Mouse (Mus musculus): ENCODE measurements around the gene Srrt. TPM values are rescaled to one million over a fixed set of nuclear protein-coding genes. Genes with fewer than 3 reads are reported as not detected.

Gene Srrt
- total RNA-seq, 4 experiments from 2014 or later, result 220 to 278 (median 242) TPM

- no peak for DNase-seq (ENCODE audit: low spot score in 2 of 2)
Measured at GRCm38 (mm10) chr5:137268131-137268910, 39.2 kb downstream of the Srrt start.

DNA sequence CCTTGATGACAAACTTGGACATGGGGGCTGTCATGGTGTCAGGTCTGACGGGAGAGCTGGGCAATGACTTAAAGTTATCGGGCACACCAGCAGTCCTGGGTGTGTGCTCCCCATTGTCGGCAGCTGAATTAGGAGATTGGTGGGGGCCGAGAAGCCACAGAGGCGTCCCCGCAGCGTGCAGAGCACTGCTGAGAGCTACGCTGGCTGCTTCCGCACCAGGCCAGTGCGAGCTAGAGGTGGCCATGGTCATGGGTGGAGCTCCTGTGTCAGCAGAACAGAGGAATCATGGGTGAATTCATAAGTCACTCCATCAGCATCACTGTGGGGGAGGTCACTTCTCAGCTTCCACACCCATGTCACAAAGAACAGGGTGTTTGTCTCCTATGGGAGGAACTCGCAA is 42.7 kb downstream of the Srrt start:
- DNase-seq (ENCODE audit: low spot score in 2 of 2), result no peak

- DNase-seq (ENCODE audit: low spot score in 2 of 2), result no peak
Measured at GRCm38 (mm10) chr5:137263897-137264720, 43.4 kb downstream of the Srrt start.

Small RNA genes within 50 kb of the gene (microRNA-seq; reads per million reads assigned to microRNA genes)
- gene Mir7036 (1.9 to 2.0 reads per million in 2 experiments), gene Mir8116 (0 reads per million in 2 experiments)

Other genes with a start within 250 kb of the Srrt start
- gene Serpine1, start 235.4 kb downstream of the Srrt start, total RNA-seq (2022), result 1 to 10 TPM in 2 of 4 experiments, under 1 TPM in 2; 0.77 to 3.0 (median 1.8) TPM
- 10 to 100 TPM in 1 of 4 experiments, 1 to 10 TPM in 3; 6.1 to 11.0 (median 8.1) TPM for gene Trim56, start 191.5 kb downstream of the Srrt start, total RNA-seq (2022)
- not detected for gene Muc3, start 158.4 kb downstream of the Srrt start, total RNA-seq (2022)
- 1 to 10 TPM; 3.4 to 6.4 (median 4.9) TPM for gene Muc3a, start 95.3 kb downstream of the Srrt start, total RNA-seq (2022)
- 10 to 100 TPM; 61.0 to 73.5 (median 63.6) TPM for gene Ache, start 20.2 kb downstream of the Srrt start, total RNA-seq (2022)
- 10 to 100 TPM in 3 of 4 experiments, 1 to 10 TPM in 1; 7.4 to 14.7 (median 12.7) TPM for gene Ufsp1, start 13.0 kb downstream of the Srrt start, total RNA-seq (2022)
- 1 to 10 TPM; 6.1 to 8.0 (median 6.7) TPM for gene Trip6, start 6.7 kb upstream of the Srrt start, total RNA-seq (2022)
- 10 to 100 TPM; 25.6 to 37.8 (median 32.0) TPM for gene Slc12a9, start 25.9 kb upstream of the Srrt start, total RNA-seq (2022)
- 1 to 10 TPM; 5.6 to 7.2 (median 5.9) TPM for gene Ephb4, start 42.4 kb upstream of the Srrt start, total RNA-seq (2022)
- gene Zan, start 169.4 kb upstream of the Srrt start, total RNA-seq (2022), result under 1 TPM; 0.16 to 0.22 (median 0.17) TPM
- gene Pop7, start 194.8 kb upstream of the Srrt start, total RNA-seq (2022), result 10 to 100 TPM; 30.4 to 33.1 (median 32.4) TPM
- gene Gigyf1, start 210.9 kb upstream of the Srrt start, total RNA-seq (2022), result 10 to 100 TPM; 60.2 to 75.9 (median 65.5) TPM
- not detected for gene Epo, start 225.6 kb upstream of the Srrt start, total RNA-seq (2022)
- 100 to 1,000 TPM; 572 to 587 (median 576) TPM for gene Gnb2, start 225.8 kb upstream of the Srrt start, total RNA-seq (2022)
- 100 to 1,000 TPM; 116 to 137 (median 125) TPM for gene Actl6b, start 245.8 kb upstream of the Srrt start, total RNA-seq (2022)

Data from layer of hippocampus, adult 8-10 months (tissue).